Mouse (Mus musculus): ENCODE measurements around the gene Mrc1. TPM values are rescaled to one million over a fixed set of nuclear protein-coding genes. Genes with fewer than 3 reads are reported as not detected.

Mrc1 gene
- 7.4 TPM for polyA plus RNA-seq (2015; fragmentation: Illumina TruSeq; extraction: RNeasy Lipid Tissue Mini Kit (QIAGEN cat#74804); ENCODE audit: insufficient read depth, low read depth, low replicate concordance)

GRCm38 (mm10) chr2:14229149-14229548 lies at the start of gene Mrc1:
TSS of gene Mrc1 (plus strand) at chr2:14229392.

Other genes with a start within 250 kb of the Mrc1 start
- gene Hacd1, start 173.3 kb upstream of the Mrc1 start, polyA plus RNA-seq (2015; fragmentation: Illumina TruSeq; extraction: RNeasy Lipid Tissue Mini Kit (QIAGEN cat#74804); ENCODE audit: insufficient read depth, low read depth, low replicate concordance), result 9.3 TPM
- gene Stam, start 155.3 kb upstream of the Mrc1 start, polyA plus RNA-seq (2015; fragmentation: Illumina TruSeq; extraction: RNeasy Lipid Tissue Mini Kit (QIAGEN cat#74804); ENCODE audit: insufficient read depth, low read depth, low replicate concordance), result 4.3 TPM
- not detected for gene Tmem236, start 54.9 kb upstream of the Mrc1 start, polyA plus RNA-seq (2015; fragmentation: Illumina TruSeq; extraction: RNeasy Lipid Tissue Mini Kit (QIAGEN cat#74804); ENCODE audit: insufficient read depth, low read depth, low replicate concordance)
- gene Slc39a12, start 158.9 kb downstream of the Mrc1 start, polyA plus RNA-seq (2015; fragmentation: Illumina TruSeq; extraction: RNeasy Lipid Tissue Mini Kit (QIAGEN cat#74804); ENCODE audit: insufficient read depth, low read depth, low replicate concordance), result not detected